Mouse (Mus musculus) adrenal gland, adult 18-20 months (tissue): ENCODE results near the gene Sik3. TPM values are rescaled to one million over a fixed set of nuclear protein-coding genes. Genes with fewer than 3 reads are reported as not detected.
"Not testable (repeated sequence)": the region's sequence is repeated elsewhere in the genome, so short reads cannot be mapped to it uniquely, and the experiment has no call there.

Experiments used
- DNase-seq, 2 experiments: peaks; one replicate each; pipeline ENCODE4 v3.0.0; 2021 to 2022; ENCODE audit warnings: low spot score in 2 of 2
- total RNA-seq, 2 experiments: library from RNA; stranded (reverse); gene quantifications; 1 replicate in 1 of 2; 2 replicates in 1 of 2; pipeline ENCODE4 v1.2.3; 2021

The Sik3 gene
- total RNA-seq, 2 experiments from 2014 or later, result 63.2 to 88.3 TPM

- no peak for DNase-seq
Measured at GRCm38 (mm10) chr9:46150116-46150515, 137.5 kb downstream of the Sik3 start.

DNA sequence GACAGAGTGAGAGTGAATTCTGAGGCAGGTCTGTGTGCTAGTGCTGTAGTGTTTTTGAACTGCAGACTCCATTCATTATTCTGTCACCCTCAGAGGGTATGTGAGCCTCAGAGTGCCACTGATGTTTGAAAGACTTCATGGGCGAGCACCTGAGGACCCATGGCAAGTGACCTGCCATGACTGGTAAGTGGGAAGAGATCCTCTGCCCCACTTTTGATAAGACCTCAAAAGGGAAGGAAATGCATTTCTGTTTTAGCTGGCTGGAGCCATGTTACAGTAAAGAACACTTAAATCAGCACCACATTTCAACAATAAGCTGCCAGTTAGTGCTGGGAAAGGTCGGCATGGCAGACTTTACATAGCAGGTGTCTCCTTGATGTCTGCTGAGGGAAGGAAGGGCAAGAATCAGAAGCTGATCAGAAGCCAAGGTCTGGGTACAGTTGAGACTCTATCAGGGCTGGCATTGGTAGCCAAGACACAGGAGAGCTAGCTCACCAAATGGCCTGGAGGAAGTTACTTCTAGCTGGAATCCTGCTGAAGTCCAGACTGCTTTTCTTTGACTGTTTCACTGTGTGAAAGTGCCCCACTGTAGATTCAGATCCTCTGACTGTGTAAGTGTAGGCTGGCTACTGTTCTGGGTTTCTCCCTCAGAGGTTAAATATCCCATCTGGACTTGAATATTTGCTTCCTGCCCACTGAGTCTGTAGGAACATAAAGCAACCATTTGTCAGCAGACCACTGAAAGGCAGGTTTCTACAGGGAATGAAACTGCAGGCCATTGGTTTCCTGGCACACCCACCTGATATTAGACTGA lies 138.5 kb downstream of the Sik3 start:
- no peak for DNase-seq

DNA sequence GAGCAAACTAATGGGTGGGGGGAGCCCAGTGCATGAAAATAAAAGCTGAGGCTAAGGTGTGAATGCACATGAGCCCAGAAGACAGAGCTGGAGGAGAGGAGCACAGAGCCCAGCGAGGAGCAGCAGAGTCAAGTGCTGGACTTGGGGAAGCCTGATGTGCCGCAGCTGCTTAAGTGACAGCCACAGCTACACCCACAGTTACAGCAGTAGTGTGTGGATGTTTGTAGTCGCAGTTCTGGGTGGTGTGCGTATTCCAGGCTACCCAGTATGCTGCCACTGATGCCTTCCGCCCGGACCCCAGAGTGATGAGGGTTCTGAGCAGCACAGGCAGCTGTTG lies 139.1 kb downstream of the Sik3 start:
- no peak for DNase-seq

- DNase-seq, result no peak
Measured at GRCm38 (mm10) chr9:46152067-46153015, 139.7 kb downstream of the Sik3 start.

GRCm38 (mm10) chr9:46154469-46154868 lies 141.8 kb downstream of the Sik3 start:
- DNase-seq, result no peak

GRCm38 (mm10) chr9:46155026-46155425 lies 142.4 kb downstream of the Sik3 start:
- no peak for DNase-seq

GRCm38 (mm10) chr9:46155818-46156217 lies 143.2 kb downstream of the Sik3 start:
- DNase-seq, result not testable (repeated sequence)

GRCm38 (mm10) chr9:46156711-46157110 lies 144.1 kb downstream of the Sik3 start:
- DNase-seq, result no peak

DNA sequence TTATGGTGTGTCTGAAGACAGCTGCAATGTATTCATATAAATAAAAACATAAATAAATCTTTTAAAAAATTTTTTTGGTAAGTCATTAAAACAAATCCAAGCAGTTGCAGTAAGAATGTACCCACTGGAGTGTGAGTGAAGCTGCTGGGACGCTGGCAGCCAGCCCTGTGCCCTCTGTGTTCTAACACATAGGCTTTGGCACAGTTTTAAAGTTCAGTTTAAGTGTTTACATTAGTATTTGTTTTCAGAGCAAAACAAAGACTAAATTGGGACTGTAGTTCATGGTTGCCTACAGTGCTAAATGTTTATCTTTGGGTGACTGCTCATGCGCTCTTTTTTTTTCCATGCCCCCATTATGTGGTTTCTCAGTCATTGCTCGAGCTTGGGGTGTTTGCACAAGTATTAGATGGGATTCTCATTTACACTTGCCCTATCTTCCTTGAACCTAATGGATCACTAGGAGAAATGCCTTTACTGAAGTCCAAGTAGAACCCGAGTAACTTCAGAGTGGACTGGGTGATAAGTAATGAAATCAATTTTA lies 145.7 kb downstream of the Sik3 start:
- no peak for DNase-seq

DNA sequence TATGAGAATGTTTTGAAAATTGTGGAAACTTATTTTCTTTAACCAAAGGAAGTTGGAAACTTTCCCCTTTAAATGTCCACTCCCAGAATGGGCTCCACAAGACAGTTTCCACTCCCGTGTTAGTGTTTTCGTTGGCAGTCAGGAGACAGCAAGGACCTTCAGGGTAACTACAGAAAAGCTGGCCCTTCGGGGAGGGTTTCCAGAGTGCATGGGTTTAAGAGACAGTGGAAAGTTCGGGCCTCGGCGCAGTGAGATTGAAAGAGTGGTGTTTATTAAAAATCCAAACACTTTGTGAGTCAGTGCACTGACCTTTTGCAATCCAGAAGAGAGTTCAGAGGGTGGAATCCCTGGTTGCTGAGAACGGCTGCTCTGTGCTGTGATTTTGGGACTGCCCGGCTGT lies 150.8 kb downstream of the Sik3 start:
- DNase-seq, result peak in 1 of 2 experiments; percentile 31

DNA sequence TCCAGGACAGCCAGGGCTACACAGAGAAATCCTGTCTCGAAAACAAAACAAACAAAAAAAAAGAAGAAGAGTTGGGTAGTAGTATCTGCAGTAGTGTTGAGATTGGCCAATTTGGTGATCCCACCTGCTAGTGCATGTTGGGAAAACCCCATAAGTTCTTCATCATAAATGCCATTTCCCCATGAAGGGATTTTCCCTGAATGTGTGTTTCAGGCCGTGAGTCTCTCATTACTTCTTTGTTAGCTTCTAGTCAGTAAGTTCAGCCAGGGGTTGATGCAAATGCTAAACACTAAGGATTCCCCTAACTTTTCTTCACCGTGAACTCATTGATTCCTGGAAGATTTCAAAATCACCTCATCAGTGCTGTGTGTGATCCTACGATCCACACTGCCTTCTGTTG lies 156.2 kb downstream of the Sik3 start:
- no peak for DNase-seq

GRCm38 (mm10) chr9:46172251-46172650 lies 159.6 kb downstream of the Sik3 start:
- no peak for DNase-seq

DNA sequence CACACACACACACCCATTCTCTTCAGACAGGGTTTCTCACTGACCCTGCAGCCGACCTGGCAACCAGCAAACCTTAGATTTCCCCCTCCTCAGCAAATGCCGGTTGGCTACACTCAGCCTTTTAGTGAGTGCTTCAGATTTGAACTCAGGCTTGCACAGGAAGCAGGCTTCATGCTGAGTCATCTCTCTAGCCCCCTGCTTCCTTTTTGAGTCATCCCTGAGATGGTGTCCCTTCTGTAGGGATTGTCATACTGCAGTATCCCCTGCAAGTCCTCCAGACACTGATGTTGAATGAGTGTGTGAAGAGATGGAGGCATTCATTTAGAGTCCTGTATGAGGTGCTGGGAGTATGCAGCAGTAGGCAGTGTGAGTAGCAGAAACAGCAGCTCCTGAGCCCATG lies 160.3 kb downstream of the Sik3 start:
- DNase-seq, result no peak

DNA sequence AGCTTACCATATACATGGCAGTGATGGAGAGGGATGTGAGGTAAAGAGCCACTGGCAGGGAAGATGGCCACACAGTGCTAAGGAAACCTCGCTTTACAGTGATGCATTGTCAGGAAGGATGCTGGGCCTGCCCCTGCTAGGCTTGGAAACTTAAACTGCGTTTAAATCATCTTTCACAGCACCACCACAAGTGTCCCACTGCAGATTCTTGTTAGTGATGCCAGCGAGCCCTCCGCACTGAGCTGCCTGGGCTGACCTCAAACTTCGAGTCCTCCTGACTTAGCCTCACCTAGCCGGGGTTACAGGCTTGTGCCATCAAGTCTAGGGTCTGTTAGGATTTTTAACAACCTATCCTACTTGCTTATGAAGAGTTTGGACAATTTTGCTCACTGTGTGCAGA lies 161.3 kb downstream of the Sik3 start:
- DNase-seq, result no peak

DNA sequence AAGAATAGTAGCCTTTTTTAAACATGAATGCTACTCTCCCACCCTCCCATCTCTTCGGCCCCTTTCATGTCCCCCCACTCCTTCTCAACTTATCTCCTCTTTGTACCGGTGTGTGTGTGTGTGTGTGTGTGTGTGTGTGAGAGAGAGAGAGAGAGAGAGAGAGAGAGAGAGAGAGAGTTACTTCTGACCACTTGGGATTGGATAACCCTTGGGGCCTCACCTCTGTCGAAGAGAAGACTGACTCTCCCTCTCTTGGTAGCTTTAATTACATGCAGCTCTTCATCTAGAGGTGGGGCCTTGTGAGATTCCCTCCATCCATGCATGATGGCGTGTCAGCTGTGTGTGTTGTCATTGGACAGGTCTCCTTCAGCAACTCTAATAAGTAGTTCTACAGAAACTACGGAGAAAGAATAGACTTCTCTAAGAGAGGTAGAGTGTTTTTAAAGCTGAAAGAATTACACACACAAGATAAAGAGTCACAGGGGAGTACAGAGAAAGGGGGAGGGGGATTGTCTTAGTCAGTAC lies 162.2 kb downstream of the Sik3 start:
- DNase-seq, result no peak

GRCm38 (mm10) chr9:46175300-46175699 lies 162.7 kb downstream of the Sik3 start:
- DNase-seq, result no peak

DNA sequence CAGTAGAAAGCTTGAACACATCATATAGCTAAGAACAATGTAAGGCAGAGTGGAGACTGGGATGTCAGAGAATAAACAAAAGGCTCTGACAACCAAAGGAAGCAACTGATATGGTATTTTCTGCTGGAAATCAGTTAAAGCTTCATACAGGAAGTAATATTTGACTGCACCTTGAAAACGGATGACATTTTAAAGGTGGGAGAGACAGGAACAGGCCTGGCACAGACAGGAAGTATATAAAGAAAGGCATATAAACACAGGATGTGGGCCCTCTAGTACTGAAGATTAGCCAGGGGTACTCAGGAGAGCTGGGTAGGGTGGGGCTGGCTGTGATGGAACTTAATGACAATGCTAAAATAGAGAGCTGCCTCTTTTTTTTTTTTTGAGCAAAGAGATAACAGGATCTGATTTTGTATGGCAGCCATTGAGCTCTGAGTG lies 163.3 kb downstream of the Sik3 start:
- DNase-seq, result no peak

DNA sequence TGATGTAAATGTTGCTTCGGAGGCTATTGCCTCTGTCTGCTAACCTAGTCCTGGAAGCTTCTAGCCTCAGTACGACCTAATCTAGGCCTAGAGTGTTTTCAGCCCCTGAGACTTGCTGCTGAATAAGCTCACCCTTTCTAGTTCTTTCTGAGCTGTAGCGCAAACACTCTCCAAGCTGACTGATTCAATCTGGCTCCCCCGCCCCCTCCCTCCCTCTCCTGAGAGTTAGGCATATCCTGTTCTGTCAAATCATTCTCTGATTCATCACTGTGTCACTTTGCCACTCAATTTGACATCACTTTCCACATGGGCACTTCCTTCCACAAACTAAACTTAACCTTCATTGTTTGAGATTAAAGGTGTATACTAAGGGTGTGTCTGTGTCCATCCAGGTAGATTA lies 164.0 kb downstream of the Sik3 start:
- no peak for DNase-seq

DNA sequence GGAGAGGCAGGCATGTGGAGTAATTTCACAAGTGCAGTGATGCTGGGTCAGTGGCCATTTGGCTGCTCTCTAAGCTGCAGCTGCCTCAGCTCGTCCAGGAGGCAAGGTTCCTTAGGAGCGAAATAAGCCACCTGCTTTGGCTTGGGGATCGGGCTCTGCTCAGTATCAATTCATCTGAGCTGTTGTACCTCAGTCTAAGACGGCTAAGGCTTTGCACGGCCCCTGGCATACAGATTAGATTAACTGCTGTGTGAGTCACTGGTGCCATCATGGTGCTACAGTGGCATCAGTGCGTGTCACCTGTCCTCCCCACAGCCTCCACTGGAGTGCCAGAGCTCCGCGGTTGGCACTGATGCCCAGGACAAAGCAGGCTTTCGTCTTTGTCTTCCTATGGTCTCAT lies 166.0 kb downstream of the Sik3 start:
- DNase-seq, result no peak

DNA sequence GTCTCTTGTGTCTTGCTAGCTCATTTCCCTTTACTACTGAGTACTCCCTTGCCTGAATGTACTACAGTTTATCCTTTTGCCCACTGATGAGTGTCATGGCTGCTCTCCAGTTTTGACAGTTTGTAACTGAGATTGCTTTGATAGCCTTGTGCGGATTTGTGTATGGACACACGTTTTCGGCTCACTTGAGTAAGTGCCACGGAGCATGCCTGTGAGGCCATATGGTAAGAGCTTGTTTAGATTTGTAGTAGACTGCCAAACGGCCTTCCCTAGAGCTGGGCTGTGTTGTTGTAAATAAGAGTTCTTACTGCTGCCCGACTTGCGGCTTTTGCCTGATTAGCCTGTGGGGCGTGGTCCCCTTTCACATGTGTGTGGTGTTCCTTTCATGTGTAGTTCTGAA lies 168.7 kb downstream of the Sik3 start:
- no peak for DNase-seq

DNA sequence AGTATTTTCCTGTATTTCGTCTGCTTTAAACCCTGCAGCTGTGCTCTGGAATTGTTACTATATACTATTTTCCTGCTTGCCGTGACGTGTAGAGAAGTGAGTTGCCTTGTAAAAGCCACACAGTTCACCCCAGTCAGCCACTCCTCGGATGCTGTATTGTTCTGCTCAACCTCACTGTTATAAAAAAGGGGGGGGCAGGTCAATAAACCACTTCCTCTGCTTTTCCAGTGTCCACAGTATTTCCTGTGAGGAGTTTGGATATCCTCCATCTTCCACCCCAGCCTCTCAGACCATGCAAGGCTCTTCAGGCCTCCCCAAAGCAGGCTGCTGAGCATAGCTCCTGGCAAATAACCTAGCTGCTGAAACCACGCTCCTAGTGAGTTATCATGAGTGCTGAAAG lies 171.9 kb downstream of the Sik3 start:
- DNase-seq, result no peak

GRCm38 (mm10) chr9:46185191-46185590 lies 172.6 kb downstream of the Sik3 start:
- no peak for DNase-seq
